Mouse (Mus musculus) bone marrow, adult 2 months (tissue): Measurements from ENCODE around the gene Dhcr24.

Experiments
- CTCF ChIP-seq: fragments of 200-500 bp; IDR thresholded peaks from 2 replicates; pipeline ENCODE4 v1.5.1; 2011; ENCODE audit warnings: low read length, control low read depth; ENCODE audit not compliant: control insufficient read depth, insufficient read depth
- POLR2A ChIP-seq: fragments of 200-500 bp; IDR thresholded peaks from 2 replicates; pipeline ENCODE4 v1.6.1; 2011; ENCODE audit warnings: low read depth, mild to moderate bottlenecking, control low read depth, low read length, borderline replicate concordance; ENCODE audit not compliant: control insufficient read depth

DNA sequence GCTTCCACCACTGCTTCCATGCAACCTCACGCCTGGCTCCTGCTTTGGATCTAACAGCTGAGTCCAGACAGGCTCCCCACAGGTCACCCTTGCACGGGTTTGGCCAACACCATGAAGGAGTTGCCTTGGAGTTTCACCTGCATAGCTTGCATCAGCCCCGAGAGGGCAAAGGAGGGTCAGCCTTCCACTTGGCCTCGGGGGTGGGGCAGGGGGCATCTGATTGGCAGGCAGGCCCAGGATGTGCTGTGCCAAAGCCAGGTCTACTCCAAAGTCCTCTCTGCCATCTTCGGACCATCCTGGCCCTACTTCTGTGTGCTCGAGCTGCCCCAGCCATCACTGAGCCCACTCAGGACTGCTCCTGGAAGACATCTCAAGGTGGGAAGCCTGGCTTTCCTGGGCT lies 26.2 kb downstream of the Dhcr24 start:
- TF ChIP-seq POLR2A (no peak), CTCF (no peak)
